In the genomic region with DNA sequence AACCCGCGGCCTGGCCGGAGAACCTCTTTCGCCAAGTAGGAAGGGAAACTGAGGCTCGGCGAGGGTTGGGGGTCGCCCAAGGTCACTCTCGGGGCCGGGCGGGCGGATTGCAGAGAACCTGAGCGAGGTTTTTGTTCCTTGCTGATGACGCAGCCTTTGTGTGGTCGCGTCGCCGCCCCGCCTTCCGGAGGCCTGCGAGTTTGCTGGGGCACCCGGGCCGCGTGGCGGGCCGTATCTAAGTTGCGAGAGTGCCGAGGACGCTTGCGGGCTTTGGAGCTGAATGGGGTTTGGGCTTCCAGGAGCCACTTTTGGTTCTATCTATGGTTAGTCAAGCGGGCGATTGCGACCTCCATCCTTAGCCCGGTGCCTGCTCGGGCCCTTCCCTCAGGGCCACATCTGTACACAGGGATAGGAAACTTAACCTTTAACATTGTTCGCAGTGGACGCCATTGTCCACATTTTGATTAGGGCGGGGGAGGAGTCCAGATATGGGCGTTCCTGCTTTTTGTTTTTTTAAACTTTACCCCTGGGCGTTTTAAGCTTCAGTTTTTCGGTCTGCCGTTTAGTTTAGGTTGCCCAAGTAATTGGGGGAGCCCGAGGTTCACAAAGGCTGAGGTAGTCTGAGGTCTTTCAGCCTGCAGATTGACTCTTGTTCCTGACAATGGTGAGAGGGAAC, we compare ENCODE assay signal across 8 mouse cellular contexts. TPM values are rescaled to one million over a fixed set of nuclear protein-coding genes. Genes with fewer than 3 reads are reported as not detected.
DNase-seq lines count a peak whose midpoint lies in the region; ATAC-seq and TF ChIP-seq lines count a peak whose summit lies in the region.

No protein-coding gene starts in this region.

- peak overlapping the region; percentile 98 for H3K9ac ChIP-seq in ES-E14 (ENCODE audit: insufficient read depth, low read depth, low read length, poor library complexity, severe bottlenecking)
- H3K9ac ChIP-seq in forebrain, embryonic 11.5 days (ENCODE audit: low read length): peak overlapping the region; percentile 98

- H3K9me3 ChIP-seq in ES-E14 (ENCODE audit: control insufficient read depth, insufficient read depth, low read depth, low read length): no peaks in the 10 kb centered on the region
- no peaks in the 10 kb centered on the region for H3K9me3 ChIP-seq in forebrain, embryonic 11.5 days (ENCODE audit: control insufficient read depth, low read length)

- peak; percentile 65 for DNase-seq in ES-E14 (ENCODE audit: low read depth, low spot score)
- peak; percentile 85 for DNase-seq in forebrain, embryonic 11.5 days (ENCODE audit: low spot score)
- peak; percentile 37 for DNase-seq in layer of hippocampus, adult 9-11 months
- peak; percentile 35 for DNase-seq in right cerebral cortex, adult 18-20 months
- DNase-seq in urinary bladder, adult 18-20 months (ENCODE audit: low spot score in 2 of 2): peak; percentile 47 to 50

- no peaks in the 10 kb centered on the region for H3K27me3 ChIP-seq in forebrain, embryonic 11.5 days (ENCODE audit: control insufficient read depth, insufficient read depth, low read length)

- H3K4me3 ChIP-seq in ES-E14 (ENCODE audit: insufficient read depth in 1 of 2, low read depth in 1 of 2, low read length in 2 of 2, poor library complexity in 1 of 2, severe bottlenecking in 1 of 2): peak overlapping the region; percentile 88 to 89
- peak overlapping the region; percentile 98 for H3K4me3 ChIP-seq in bone marrow macrophage, adult 2 months (ENCODE audit: insufficient read depth, low read length)
- peak overlapping the region; percentile 98 for H3K4me3 ChIP-seq in forebrain, embryonic 11.5 days (ENCODE audit: low read depth, low read length)
- peak overlapping the region; percentile 88 for H3K4me3 ChIP-seq in macrophage (ENCODE audit: inconsistent target)

- H3K27ac ChIP-seq in ES-E14 (ENCODE audit: insufficient read depth, low read depth, low read length, poor library complexity, severe bottlenecking) (peak overlapping the region; percentile 96), macrophage (peak overlapping the region; percentile 84)
- peak overlapping the region; percentile 95 for H3K27ac ChIP-seq in bone marrow macrophage, adult 2 months (ENCODE audit: insufficient read depth, low read depth, low read length)
- peak overlapping the region; percentile 95 for H3K27ac ChIP-seq in forebrain, embryonic 11.5 days (ENCODE audit: low read depth, low read length)

- under 1% methylated on average over 42 of the region's 42 CpGs for WGBS in forebrain, embryonic 11.5 days
- WGBS in macrophage (ENCODE audit: missing documents): under 1% methylated on average over 39 of the region's 42 CpGs

- peak; percentile 63 for ATAC-seq in forebrain, embryonic 11.5 days (replicated peaks; ENCODE audit: low FRiP score)
- peak; percentile 48 to 62 for ATAC-seq in hematopoietic stem cell, adult 5-6 weeks (replicated peaks in 1 of 2; ENCODE audit: insufficient read depth in 1 of 2, low FRiP score in 2 of 2, low TSS enrichment in 1 of 2, low read depth in 1 of 2, poor library complexity in 2 of 2, severe bottlenecking in 2 of 2)

- no peak for TF ChIP-seq POLR2A in bone marrow macrophage, adult 2 months (IDR thresholded peaks at IDR 0.05; ENCODE audit: borderline replicate concordance, low read depth, low read length)

- peaks cover 3% of the 10 kb centered on the region; the same call in 1 of the 2 replicates for H3K36me3 ChIP-seq in ES-E14 (ENCODE audit: control insufficient read depth, insufficient read depth, low read length, poor library complexity, severe bottlenecking)
- no peaks in the 10 kb centered on the region for H3K36me3 ChIP-seq in forebrain, embryonic 11.5 days (ENCODE audit: control insufficient read depth, insufficient read depth, low read length)
- no peaks in the 10 kb centered on the region for H3K36me3 ChIP-seq in macrophage (ENCODE audit: inconsistent target)

- peak; percentile 14; the same call in 1 of the 2 replicates for TF ChIP-seq CTCF in bone marrow macrophage, adult 2 months (IDR thresholded peaks at IDR 0.05; ENCODE audit: low read depth, low read length)

- H3K79me2 ChIP-seq in macrophage (ENCODE audit: inconsistent target): peaks cover 60% of the 10 kb centered on the region

- peaks cover 1 to 3% of the 10 kb centered on the region in 2 experiments; a peak in 3 of 4 replicates for H3K4me1 ChIP-seq in ES-E14 (ENCODE audit: control insufficient read depth in 2 of 2, insufficient read depth in 2 of 2, low read length in 2 of 2, poor library complexity in 1 of 2)
- peaks cover 29% of the 10 kb centered on the region for H3K4me1 ChIP-seq in bone marrow macrophage, adult 2 months (ENCODE audit: control insufficient read depth, insufficient read depth, low read length)
- no peaks in the 10 kb centered on the region; the same call in 1 of the 2 replicates for H3K4me1 ChIP-seq in forebrain, embryonic 11.5 days (replicated peaks; ENCODE audit: control insufficient read depth, insufficient read depth, low read length)

- peak overlapping the region; percentile 91 for H3K4me2 ChIP-seq in forebrain, embryonic 11.5 days (ENCODE audit: low read depth, low read length, severe bottlenecking)

- in situ Hi-C loops in ES-E14 (cut with MboI; ENCODE audit: low sequenced_read_pairs in 2 of 2, unreplicated experiment in 2 of 2): no loop called here

TF ChIP-seq in ES-E14, 5 proteins besides CTCF, POLR2A, EP300 and RAD21:
- 0 out of 2 replicates have a peak, but pooled peaks have one; percentile 30 for TF ChIP-seq CHD2 (IDR thresholded peaks at IDR 0.05; ENCODE audit: low read depth, low read length)
- TF ChIP-seq ZC3H11A (IDR thresholded peaks at IDR 0.05; ENCODE audit: borderline replicate concordance, low read depth, low read length): no peak
- TF ChIP-seq ZNF384 (IDR thresholded peaks at IDR 0.05; ENCODE audit: low read depth, low read length): peak; percentile 71; the same call in 1 of the 2 replicates

RNA-seq across cellular contexts. Expression of a gene that starts 0.8 kb away (rescaled TPM):
- 177 and 186 TPM in 2 replicates for total RNA-seq in ES-E14 (2012; rRNA removed)
- 60.3 and 66.4 TPM in 2 replicates for polyA plus RNA-seq in bone marrow macrophage, adult 2 months (2012; ENCODE audit: insufficient read depth, insufficient read length, missing spikeins)
- 199 and 201 TPM in 2 replicates for polyA plus RNA-seq in forebrain, embryonic 11.5 days (2014; fragmentation: Nextera tagmentation; extraction: Ambion mirVana)
- 161 and 185 TPM in 2 replicates for total RNA-seq in hematopoietic stem cell, adult 5-6 weeks (2017)
- 100 to 1,000 TPM; 104 to 217 (median 170) TPM for total RNA-seq in macrophage (2018; cell fraction: chromatin; rRNA removed)
- 100 to 1,000 TPM in 14 of 26 experiments, 10 to 100 TPM in 12; 75.5 to 132 (median 104) TPM for total RNA-seq in macrophage (2018; cell fraction: cytosol; rRNA removed)
- total RNA-seq in macrophage (2018; cell fraction: nucleus; rRNA removed): 100 to 1,000 TPM in 22 of 26 experiments, 10 to 100 TPM in 4; 75.2 to 202 (median 143) TPM
- polyA plus RNA-seq in macrophage (2018): 52.5 to 83.1 TPM (median 60.3 TPM) in 3 replicates

RNA-seq across cellular contexts. Expression of a gene that starts 32.8 kb away (rescaled TPM):
- total RNA-seq in ES-E14 (2012; rRNA removed): 17.3 and 19.0 TPM in 2 replicates
- 20.2 and 21.9 TPM in 2 replicates for polyA plus RNA-seq in bone marrow macrophage, adult 2 months (2012; ENCODE audit: insufficient read depth, insufficient read length, missing spikeins)
- 19.6 TPM in 2 replicates for polyA plus RNA-seq in forebrain, embryonic 11.5 days (2014; fragmentation: Nextera tagmentation; extraction: Ambion mirVana)
- 41.8 and 46.6 TPM in 2 replicates for total RNA-seq in hematopoietic stem cell, adult 5-6 weeks (2017)
- total RNA-seq in macrophage (2018; cell fraction: chromatin; rRNA removed): 100 to 1,000 TPM; 118 to 250 (median 176) TPM
- total RNA-seq in macrophage (2018; cell fraction: cytosol; rRNA removed): 10 to 100 TPM; 18.5 to 35.6 (median 25.8) TPM
- total RNA-seq in macrophage (2018; cell fraction: nucleus; rRNA removed): 100 to 1,000 TPM in 11 of 26 experiments, 10 to 100 TPM in 15; 47.7 to 158 (median 88.4) TPM
- polyA plus RNA-seq in macrophage (2018): 18.5 to 47.9 TPM (median 18.6 TPM) in 3 replicates

RNA-seq across cellular contexts. Expression of a gene that starts 48.5 kb away (rescaled TPM):
- 0.22 and 0.42 TPM in 2 replicates for total RNA-seq in ES-E14 (2012; rRNA removed)
- polyA plus RNA-seq in bone marrow macrophage, adult 2 months (2012; ENCODE audit: insufficient read depth, insufficient read length, missing spikeins): not detected in 2 replicates
- polyA plus RNA-seq in forebrain, embryonic 11.5 days (2014; fragmentation: Nextera tagmentation; extraction: Ambion mirVana): not detected in 2 replicates
- not detected in 2 replicates for total RNA-seq in hematopoietic stem cell, adult 5-6 weeks (2017)
- total RNA-seq in macrophage (2018; cell fraction: chromatin; rRNA removed): not detected
- total RNA-seq in macrophage (2018; cell fraction: cytosol; rRNA removed): not detected
- not detected for total RNA-seq in macrophage (2018; cell fraction: nucleus; rRNA removed)
- polyA plus RNA-seq in macrophage (2018): not detected in 3 replicates

RNA-seq across cellular contexts. Expression of a gene that starts 48.7 kb away (rescaled TPM):
- 12.3 and 18.8 TPM in 2 replicates for total RNA-seq in ES-E14 (2012; rRNA removed)
- 41.2 and 50.9 TPM in 2 replicates for polyA plus RNA-seq in bone marrow macrophage, adult 2 months (2012; ENCODE audit: insufficient read depth, insufficient read length, missing spikeins)
- 1.6 TPM in 2 replicates for polyA plus RNA-seq in forebrain, embryonic 11.5 days (2014; fragmentation: Nextera tagmentation; extraction: Ambion mirVana)
- 1.2 and 1.4 TPM in 2 replicates for total RNA-seq in hematopoietic stem cell, adult 5-6 weeks (2017)
- total RNA-seq in macrophage (2018; cell fraction: chromatin; rRNA removed): 10 to 100 TPM in 12 of 26 experiments, 1 to 10 TPM in 13, under 1 TPM in 1; 0.49 to 89.2 (median 7.3) TPM
- 1 to 10 TPM in 16 of 26 experiments, under 1 TPM in 10; 0.56 to 9.1 (median 1.9) TPM for total RNA-seq in macrophage (2018; cell fraction: cytosol; rRNA removed)
- 10 to 100 TPM in 9 of 26 experiments, 1 to 10 TPM in 12, under 1 TPM in 5; 0.23 to 35.5 (median 2.8) TPM for total RNA-seq in macrophage (2018; cell fraction: nucleus; rRNA removed)
- polyA plus RNA-seq in macrophage (2018): 3.7 to 7.8 TPM (median 6.6 TPM) in 3 replicates

Comparison
In these comparisons a context has a peak if more than half of its experiments do, and no peak if none do; other contexts are left out.
1. Peak in every context shown above with its lines: DNase-seq, ATAC-seq, H3K4me3 ChIP-seq and H3K27ac ChIP-seq.
2. DNase-seq: peak in every context shown above with its lines; median percentile 85 in forebrain, embryonic 11.5 days; 65 in ES-E14; 48 in urinary bladder, adult 18-20 months; 37 in layer of hippocampus, adult 9-11 months; 35 in right cerebral cortex, adult 18-20 months.